Mouse (Mus musculus): ENCODE measurements around the gene Krt33b.

Krt33b gene

DNA sequence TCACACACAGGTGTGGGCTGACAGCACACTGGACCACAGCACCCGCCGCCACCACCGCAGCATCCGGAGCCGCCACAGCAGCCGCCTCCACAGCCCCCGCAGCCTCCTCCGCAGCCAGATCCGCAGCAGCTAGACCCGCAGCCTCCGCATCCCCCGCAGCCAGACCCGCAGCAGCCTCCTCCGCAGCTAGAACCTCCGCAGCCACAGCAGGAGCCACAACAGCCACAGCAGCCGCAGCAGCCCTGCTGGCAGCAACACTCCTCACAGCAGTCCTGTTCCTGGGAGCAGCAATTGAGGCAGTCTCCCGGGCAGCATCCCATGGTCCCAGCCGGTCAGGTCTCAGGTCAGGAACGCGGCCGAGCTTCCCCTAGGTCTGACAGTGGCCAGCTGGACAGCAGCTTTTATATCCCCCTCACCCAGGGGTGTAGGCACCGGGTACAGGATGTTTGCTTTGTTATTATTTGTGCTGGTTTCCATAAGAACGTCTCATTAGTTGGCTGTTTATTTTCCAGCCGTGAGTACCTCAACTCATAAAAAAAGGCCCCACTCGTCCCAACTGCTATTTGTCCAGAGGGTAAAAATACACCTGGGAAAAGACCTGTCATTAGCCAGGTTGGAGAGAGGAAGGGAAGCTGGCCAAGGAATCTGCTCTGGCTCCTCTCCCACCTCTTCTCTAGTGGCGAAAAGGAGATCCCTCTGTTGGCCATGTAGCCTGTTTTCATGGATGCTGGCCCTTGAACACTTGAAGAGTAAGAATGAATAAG lies 35.9 kb downstream of the Krt33b start, which contains the start of gene Krtap17-1:
Krtap17-1 (minus strand) TSS at position 375 of the 764 bp plus-strand sequence.
- no peak for DNase-seq (ENCODE audit: low read depth)

DNA sequence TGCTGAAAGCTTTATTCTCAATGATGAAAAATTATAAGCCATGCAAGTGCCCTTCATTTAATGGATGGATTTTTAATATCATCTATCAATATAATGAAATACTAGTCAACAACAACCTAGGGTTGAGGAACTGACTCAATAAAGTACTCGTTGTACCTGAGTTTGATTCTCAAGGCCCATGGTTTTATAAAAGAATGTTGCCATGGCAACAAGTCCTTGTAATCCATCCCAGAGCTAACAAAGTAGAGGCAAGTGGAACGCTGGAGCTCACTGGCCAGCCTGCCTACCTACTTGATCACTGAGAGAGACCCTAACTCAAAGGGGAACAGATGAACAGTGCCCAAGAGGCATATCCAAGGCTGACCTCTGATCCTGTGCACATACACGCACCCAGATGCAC lies 39.1 kb downstream of the Krt33b start:
- DNase-seq (ENCODE audit: low read depth), result no peak

DNA sequence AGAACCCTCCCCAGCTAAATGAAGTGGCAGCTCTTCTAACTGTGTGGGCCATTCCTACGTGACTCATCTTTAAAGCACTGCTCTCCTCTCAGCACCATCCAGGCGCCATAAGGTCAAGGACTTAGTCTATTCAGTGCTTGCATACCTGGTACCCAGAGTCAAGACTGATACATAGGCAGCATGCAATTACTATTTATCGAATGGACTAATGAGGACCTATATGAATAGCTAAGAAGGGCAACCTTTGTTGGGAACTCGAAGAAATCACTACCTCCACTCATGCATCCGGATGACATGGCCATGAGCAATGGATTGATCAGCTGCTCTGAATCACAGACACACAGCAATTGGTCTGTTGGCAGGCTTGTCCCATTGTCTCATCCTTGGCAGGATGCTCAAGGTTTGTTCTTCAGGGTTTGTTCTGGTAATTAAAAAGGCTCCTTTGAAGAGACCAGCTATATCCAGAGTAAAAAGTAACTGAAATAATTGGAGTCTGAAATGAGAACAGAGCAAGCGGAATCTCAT lies 39.7 kb downstream of the Krt33b start:
- no peak for DNase-seq (ENCODE audit: low read depth)

DNA sequence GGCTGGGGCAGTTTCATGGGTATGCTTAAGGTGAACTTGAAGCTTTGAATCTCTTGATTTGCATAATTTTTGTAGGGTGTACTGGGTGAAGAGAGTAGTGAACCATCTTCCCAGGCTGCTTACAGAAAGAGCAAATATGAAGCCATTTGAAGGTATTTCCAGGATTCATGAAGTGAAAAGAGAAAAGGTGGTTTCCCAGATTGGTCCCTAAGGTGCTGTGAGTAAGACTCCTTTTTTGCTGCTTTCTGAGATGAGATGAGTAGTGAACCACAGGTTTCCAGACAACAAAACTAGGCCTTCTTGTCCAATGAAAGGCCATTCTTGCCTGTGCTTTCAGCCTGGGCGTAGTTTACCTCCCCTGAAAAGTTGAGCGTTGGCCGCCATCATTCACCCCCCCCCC lies 41.1 kb downstream of the Krt33b start:
- DNase-seq (ENCODE audit: low read depth), result no peak

DNA sequence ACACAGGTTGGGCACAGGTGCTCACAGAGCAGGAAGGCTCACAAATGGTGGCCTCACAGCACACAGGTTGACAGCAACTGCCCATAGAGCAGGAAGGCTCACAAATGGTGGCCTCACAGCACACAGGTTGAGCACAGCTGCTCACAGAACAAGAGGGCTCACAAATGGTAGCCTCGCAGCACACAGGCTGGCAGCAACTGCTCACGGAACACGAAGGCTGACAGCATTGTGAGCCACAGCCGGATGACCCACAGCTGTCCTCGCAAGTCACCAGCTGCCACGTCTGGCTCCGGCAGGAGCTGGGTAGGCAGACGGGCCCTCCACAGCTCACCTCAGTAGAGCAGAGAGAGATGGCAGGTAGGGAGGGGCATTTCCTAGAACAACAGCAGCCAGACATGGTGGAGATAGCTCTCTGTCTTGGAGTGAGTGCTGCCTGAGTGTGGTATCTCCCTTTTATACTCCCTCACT lies 43.5 kb downstream of the Krt33b start, which contains the start of gene Krtap16-1:
Krtap16-1 (minus strand) TSS at position 418 of the 468 bp plus-strand sequence.
- no peak for DNase-seq (ENCODE audit: low read depth)

DNA sequence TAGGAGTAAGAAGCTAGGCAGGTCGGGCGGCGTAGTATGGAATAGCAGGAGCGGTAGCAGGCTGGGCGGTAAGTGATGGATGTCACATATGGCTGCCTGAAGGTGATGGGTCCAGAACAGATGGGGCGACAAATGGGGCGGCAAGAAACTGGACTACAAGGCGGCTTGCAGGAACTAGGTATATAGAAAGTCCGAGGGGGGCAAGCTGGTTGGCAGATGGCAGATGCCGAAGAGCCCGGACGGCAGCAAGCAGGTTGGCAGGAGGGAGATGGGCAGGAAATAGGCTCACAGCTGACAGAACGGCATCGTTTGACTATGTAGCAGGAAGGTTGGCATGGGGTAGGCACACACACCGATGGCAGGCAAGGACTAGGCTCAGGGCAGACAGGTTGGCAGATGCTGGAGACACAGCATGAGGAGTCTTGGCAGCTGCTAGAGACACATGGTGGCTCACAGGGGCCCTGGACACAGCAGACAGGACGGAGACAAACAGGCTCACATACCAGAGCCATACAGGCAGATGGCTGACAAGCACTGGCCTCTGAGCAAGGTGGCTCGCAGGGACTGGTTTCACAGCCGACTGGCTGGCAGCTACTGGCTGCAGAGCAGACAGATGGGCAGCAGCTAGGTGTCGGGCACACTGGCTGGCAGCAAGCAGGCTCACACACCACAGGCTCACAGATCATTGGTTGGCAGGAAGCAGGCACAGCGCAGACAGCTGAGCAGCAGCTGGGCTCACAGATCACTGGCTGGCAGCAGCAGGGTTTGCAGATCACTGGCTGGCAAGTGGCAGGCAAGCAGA lies 44.2 kb downstream of the Krt33b start:
- no peak for DNase-seq (ENCODE audit: low read depth)

DNA sequence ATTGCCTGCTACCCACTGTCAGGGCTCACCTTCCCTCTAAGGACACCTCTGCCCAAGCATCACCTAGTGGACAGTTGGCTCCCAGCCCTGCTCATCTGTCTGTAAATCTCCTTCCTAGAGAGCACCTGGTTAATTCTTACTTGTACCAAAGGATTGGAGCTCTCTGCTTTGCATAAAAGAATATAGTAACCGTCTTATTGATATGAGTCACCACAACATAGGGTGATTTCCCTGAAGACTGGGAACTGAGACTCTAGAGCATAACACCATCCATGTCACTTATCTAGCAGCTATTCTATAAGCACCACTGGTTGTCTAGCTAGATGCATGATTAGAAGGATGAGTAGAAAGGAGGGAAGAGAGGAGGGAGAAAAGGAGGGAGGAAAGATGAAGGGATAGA lies 46.2 kb downstream of the Krt33b start:
- DNase-seq (ENCODE audit: low read depth), result no peak

DNA sequence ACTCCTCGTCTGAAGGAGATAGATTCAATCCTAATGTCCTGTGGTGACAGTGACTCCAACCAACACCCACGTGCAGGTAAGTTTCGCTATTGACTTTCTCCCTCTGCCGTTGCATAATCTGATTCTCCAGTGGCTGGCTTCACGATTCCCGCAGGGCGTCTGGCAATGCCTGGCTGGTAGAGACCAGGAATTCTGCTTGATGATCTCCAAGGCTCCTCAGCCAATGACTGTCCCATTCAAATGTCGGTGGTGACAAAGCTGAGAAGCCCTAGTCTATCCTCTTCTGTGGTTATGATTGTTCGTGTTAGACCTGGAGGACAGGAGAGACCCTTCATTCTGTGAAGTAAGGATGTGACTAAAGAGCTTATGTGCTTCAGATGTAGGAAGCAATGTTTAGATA lies 46.9 kb downstream of the Krt33b start:
- no peak for DNase-seq (ENCODE audit: low read depth)

DNA sequence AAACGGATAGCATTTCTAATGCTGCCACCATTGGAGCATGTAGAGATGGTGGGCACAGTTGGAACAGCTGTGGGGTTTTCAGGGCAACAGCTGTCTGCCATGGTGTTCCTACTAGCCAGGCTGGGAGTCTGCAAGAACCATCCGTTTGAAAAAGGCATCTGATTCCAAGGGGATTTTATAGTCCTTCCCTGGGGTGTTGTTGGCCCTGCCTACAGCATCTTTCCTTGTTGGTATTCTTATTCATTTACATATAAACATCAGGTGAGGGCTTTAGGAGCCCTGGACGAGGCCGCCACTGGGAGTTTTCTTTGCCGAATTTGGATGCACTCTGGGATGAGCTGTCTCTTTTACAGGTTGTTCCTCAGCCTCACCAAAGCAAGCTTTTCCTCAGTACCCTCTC lies 50.7 kb downstream of the Krt33b start, which contains the start of gene Krtap29-1:
Krtap29-1 (minus strand) TSS at position 101 of the 400 bp plus-strand sequence.
- no peak for DNase-seq (ENCODE audit: low read depth)
